Mouse (Mus musculus): ENCODE measurements at regions not wholly inside any gene's neighbourhood (a gene's known extent, or its start where the extent isn't known, plus 50 kb on each side); places are given as distances from the start of the nearest gene placed in this dataset.

DNA sequence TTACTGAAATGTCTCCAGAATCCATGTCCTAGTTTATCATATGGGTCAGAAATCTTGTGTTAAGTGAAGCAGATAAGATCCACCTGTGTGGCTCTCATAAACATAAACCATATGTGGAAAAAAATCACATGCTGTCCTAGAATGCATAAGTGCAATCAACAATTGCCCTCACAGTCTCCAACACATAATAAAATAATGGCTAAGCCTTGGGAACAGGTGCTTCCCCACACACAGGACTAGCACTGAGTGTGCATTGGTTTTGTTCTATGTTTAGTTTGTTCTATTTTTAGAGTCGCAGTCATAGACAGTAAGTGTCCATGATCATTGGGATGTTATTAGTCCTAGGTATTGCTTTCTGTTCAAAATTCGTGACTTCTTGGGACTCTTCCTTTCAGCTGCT, 719.5 kb upstream of the Kirrel3 start:
- no peak for TF ChIP-seq CTCF (conservative IDR thresholded peaks at IDR 0.05; ENCODE audit: low read length)
- TF ChIP-seq POU5F1 (IDR thresholded peaks at IDR 0.05; ENCODE audit: borderline replicate concordance, low read length) = no peak
- TF ChIP-seq NANOG (IDR thresholded peaks at IDR 0.05; ENCODE audit: borderline replicate concordance, low read length) = no peak
